Mouse (Mus musculus) heart, postnatal 0 days (tissue): ENCODE results near the gene Tmem125. TPM values are rescaled to one million over a fixed set of nuclear protein-coding genes. Genes with fewer than 3 reads are reported as not detected.

Experiments used
- ATAC-seq: fragments of 200-750 bp; cut with Nextera tagmentation; 2 replicates; pipeline ENCODE4 v1.8.0; 2017; ENCODE audit warnings: low read depth, moderate number of reproducible peaks, moderate library complexity; ENCODE audit not compliant: insufficient read depth
- DNase-seq: peaks from one replicate; pipeline ENCODE4 v3.0.0-alpha.2; 2016; ENCODE audit warnings: low spot score
- H3K27ac ChIP-seq: fragments of 300-500 bp; sonication (generic); 2 replicates; pipeline ENCODE4 v1.5.1; 2014; ENCODE audit warnings: low read depth, mild to moderate bottlenecking
- H3K27me3 ChIP-seq: fragments of 300-500 bp; sonication (generic); 2 replicates; pipeline ENCODE4 v1.6.1; 2014; ENCODE audit warnings: low read length, mixed read lengths; ENCODE audit not compliant: control insufficient read depth, insufficient read depth
- H3K36me3 ChIP-seq: fragments of 300-500 bp; sonication (generic); replicated peaks from 2 replicates; pipeline ENCODE4 v1.6.1; 2014; ENCODE audit warnings: low read length, mixed read lengths; ENCODE audit not compliant: control insufficient read depth, insufficient read depth
- H3K4me1 ChIP-seq: fragments of 300-500 bp; sonication (generic); 2 replicates; pipeline ENCODE4 v1.6.1; 2014; ENCODE audit warnings: antibody characterized with exemption; ENCODE audit not compliant: control insufficient read depth, insufficient read depth
- H3K4me2 ChIP-seq: fragments of 300-500 bp; sonication (generic); 2 replicates; pipeline ENCODE4 v1.6.1; 2014; ENCODE audit warnings: low read depth, mild to moderate bottlenecking, low read length, moderate library complexity
- H3K4me3 ChIP-seq: fragments of 300-500 bp; sonication (generic); 2 replicates; pipeline ENCODE4 v1.5.1; 2014; ENCODE audit warnings: low read depth, low read length
- H3K9ac ChIP-seq: fragments of 300-500 bp; sonication (generic); replicated peaks from 2 replicates; pipeline ENCODE4 v1.6.1; 2014; ENCODE audit warnings: low read depth, low read length, mixed read lengths
- H3K9me3 ChIP-seq: fragments of 300-500 bp; sonication (generic); replicated peaks from 2 replicates; pipeline ENCODE4 v1.6.1; 2016; ENCODE audit warnings: low read length; ENCODE audit not compliant: control insufficient read depth
- CTCF ChIP-seq: IDR thresholded peaks from 2 replicates; pipeline ENCODE4 v1.5.1; 2016; ENCODE audit warnings: antibody characterized with exemption, control low read depth, low read depth
- EP300 ChIP-seq: IDR thresholded peaks from 2 replicates; pipeline ENCODE4 v1.6.1; 2016; ENCODE audit warnings: antibody characterized with exemption, low read depth
- WGBS: fragments of 180-500 bp; shearing (Covaris S2); extraction: QIAGEN DNeasy Blood & Tissue Kit; methylation state at CpG from one replicate; pipeline ENCODE4 v1.1.7; 2014; 5-methylcytosine and 5-hydroxymethylcytosine counted together
- polyA plus RNA-seq: library from polyadenylated mRNA; unstranded; fragments of >200 nt; fragmentation: Nextera tagmentation; extraction: Ambion mirVana; gene quantifications from 2 replicates; pipeline ENCODE4 v1.2.1, GENCODE M21; 2015
- total RNA-seq: library from RNA; depleted of rRNA; stranded (reverse); fragments of >200 nt; gene quantifications from 2 replicates; pipeline ENCODE4 v1.2.3, GENCODE M21; 2014; ENCODE audit warnings: low replicate concordance; rRNA removed

Gene Tmem125
- total and polyA plus RNA-seq, 2 experiments from 2014 or later: 0.26 to 7.3 TPM

DNA sequence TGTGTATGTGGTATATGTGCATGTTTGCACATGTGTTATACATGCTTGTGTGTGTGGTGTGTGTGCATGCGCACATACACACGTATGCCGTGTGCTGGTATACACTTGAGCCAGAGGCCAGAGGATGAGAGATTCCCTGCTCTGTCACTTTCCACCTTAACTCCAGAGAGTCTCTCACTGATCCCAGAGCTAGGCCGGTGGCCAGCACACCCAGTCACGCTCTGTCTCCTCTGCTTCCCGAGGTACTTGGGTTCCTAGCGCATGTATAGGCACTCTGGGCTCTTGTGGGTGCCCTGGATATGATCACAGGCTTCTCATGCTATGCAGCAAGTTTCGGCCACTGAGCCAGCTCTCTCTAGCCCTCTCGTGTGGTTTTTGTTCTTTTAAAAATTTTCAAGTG, 43.1 kb downstream of the Tmem125 start:
- Histone ChIP-seq H3K4me2 (no peak overlapping the region), H3K4me3 (no peak overlapping the region), H3K9ac (no peak overlapping the region), H3K27ac (peak overlapping the region; percentile 46; the same call in 1 of the 2 replicates), H3K9me3 (no peaks in the 10 kb centered on the region), H3K36me3 (no peaks in the 10 kb centered on the region), H3K4me1 (no peaks in the 10 kb centered on the region), H3K27me3 (no peaks in the 10 kb centered on the region)
- ATAC-seq: no peak
- DNase-seq: no peak
- TF ChIP-seq EP300 (no peak), CTCF (no peak)
- 74% methylated on average over 9 of the region's 9 CpGs for WGBS

DNA sequence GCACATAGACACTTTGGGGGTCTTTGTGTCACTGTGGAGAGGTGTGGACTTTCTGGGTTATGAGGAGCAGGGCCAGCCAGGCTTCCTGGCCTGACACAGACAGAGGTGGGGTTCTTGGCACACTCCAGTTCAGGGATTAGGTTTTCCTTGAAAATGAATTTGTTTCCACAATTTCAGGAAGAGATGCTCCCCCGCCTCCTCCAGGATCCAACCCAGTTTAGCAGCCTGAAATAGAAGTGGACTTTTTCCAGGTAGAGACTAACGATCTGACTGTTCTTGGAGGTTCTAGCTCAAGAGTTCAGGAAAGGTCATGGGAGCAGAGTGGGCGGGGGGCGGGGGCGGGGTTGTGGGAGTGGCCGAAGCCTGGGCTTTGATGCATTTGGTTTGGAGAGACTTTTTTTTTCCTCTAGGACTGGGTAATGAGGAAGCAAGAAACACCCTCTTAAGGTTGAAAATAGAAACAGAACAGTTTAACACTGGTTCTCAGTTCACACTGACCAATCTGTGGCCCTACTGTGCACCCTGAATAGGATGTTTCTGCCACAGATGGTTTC, 43.6 kb downstream of the Tmem125 start:
- Histone ChIP-seq H3K36me3 (no peaks in the 10 kb centered on the region), H3K27me3 (no peaks in the 10 kb centered on the region), H3K9me3 (no peaks in the 10 kb centered on the region), H3K27ac (no peak overlapping the region), H3K9ac (no peak overlapping the region), H3K4me2 (no peak overlapping the region), H3K4me3 (no peak overlapping the region), H3K4me1 (no peaks in the 10 kb centered on the region)
- ATAC-seq (peak; percentile 49; the same call in 1 of the 2 replicates), DNase-seq (no peak)
- WGBS: 53% methylated on average over 6 of the region's 6 CpGs
- TF ChIP-seq EP300 (peak; percentile 24; the same call in 1 of the 2 replicates), CTCF (no peak)

Other genes starting within 250 kb of the Tmem125 start
- gene Szt2, start 134.8 kb downstream of the Tmem125 start, total RNA-seq: 15.4 and 23.5 TPM in 2 replicates
- gene Szt2, start 134.8 kb downstream of the Tmem125 start, polyA plus RNA-seq: 2.0 and 2.3 TPM in 2 replicates
- 17.3 and 40.2 TPM in 2 replicates for gene Med8, start 134.7 kb downstream of the Tmem125 start, total RNA-seq
- 56.2 and 58.8 TPM in 2 replicates for gene Med8, start 134.7 kb downstream of the Tmem125 start, polyA plus RNA-seq
- gene Elovl1, start 116.0 kb downstream of the Tmem125 start, total RNA-seq: 44.4 and 74.3 TPM in 2 replicates
- 49.8 and 49.9 TPM in 2 replicates for gene Elovl1, start 116.0 kb downstream of the Tmem125 start, polyA plus RNA-seq
- gene Cdc20, start 106.7 kb downstream of the Tmem125 start, total RNA-seq: 78.4 and 155 TPM in 2 replicates
- 57.5 and 57.8 TPM in 2 replicates for gene Cdc20, start 106.7 kb downstream of the Tmem125 start, polyA plus RNA-seq
- gene Mpl, start 86.5 kb downstream of the Tmem125 start, total RNA-seq: 1.5 and 2.2 TPM in 2 replicates
- gene Mpl, start 86.5 kb downstream of the Tmem125 start, polyA plus RNA-seq: 0.41 and 0.51 TPM in 2 replicates
- gene Tie1, start 54.0 kb downstream of the Tmem125 start, total RNA-seq: 116 and 120 TPM in 2 replicates
- 43.4 and 48.0 TPM in 2 replicates for gene Tie1, start 54.0 kb downstream of the Tmem125 start, polyA plus RNA-seq
- not detected in 2 replicates for gene 2610528J11Rik, start 17.0 kb downstream of the Tmem125 start, total RNA-seq
- 0.12 TPM in 1 of 2 replicates, not detected in the other for gene 2610528J11Rik, start 17.0 kb downstream of the Tmem125 start, polyA plus RNA-seq
- 0.12 TPM in 1 of 2 replicates, not detected in the other for gene Cfap57, start 76.7 kb upstream of the Tmem125 start, total RNA-seq
- 0.07 and 0.11 TPM in 2 replicates for gene Cfap57, start 76.7 kb upstream of the Tmem125 start, polyA plus RNA-seq
- 5.9 and 49.2 TPM in 2 replicates for gene Ebna1bp2, start 76.8 kb upstream of the Tmem125 start, total RNA-seq
- 64.4 and 68.9 TPM in 2 replicates for gene Ebna1bp2, start 76.8 kb upstream of the Tmem125 start, polyA plus RNA-seq
- gene Olfr62, start 114.9 kb upstream of the Tmem125 start, total RNA-seq: not detected in 2 replicates
- gene Olfr62, start 114.9 kb upstream of the Tmem125 start, polyA plus RNA-seq: not detected in 2 replicates
- not detected in 2 replicates for gene Olfr1342, start 148.7 kb upstream of the Tmem125 start, total RNA-seq
- gene Olfr1342, start 148.7 kb upstream of the Tmem125 start, polyA plus RNA-seq: not detected in 2 replicates
- not detected in 2 replicates for gene Olfr1341, start 159.5 kb upstream of the Tmem125 start, total RNA-seq
- not detected in 2 replicates for gene Olfr1341, start 159.5 kb upstream of the Tmem125 start, polyA plus RNA-seq
- not detected in 2 replicates for gene Olfr1340, start 176.1 kb upstream of the Tmem125 start, total RNA-seq
- gene Olfr1340, start 176.1 kb upstream of the Tmem125 start, polyA plus RNA-seq: not detected in 2 replicates
- gene Olfr1339, start 188.1 kb upstream of the Tmem125 start, total RNA-seq: not detected in 2 replicates
- not detected in 2 replicates for gene Olfr1339, start 188.1 kb upstream of the Tmem125 start, polyA plus RNA-seq
- gene Olfr1338, start 214.7 kb upstream of the Tmem125 start, total RNA-seq: not detected in 2 replicates
- gene Olfr1338, start 214.7 kb upstream of the Tmem125 start, polyA plus RNA-seq: not detected in 2 replicates
- gene Olfr1337, start 238.5 kb upstream of the Tmem125 start, total RNA-seq: not detected in 2 replicates
- gene Olfr1337, start 238.5 kb upstream of the Tmem125 start, polyA plus RNA-seq: not detected in 2 replicates